23 mouse cellular contexts compared by ENCODE assay signal in genomic region chr7:139899505-139899904, GRCm38 (mm10). TPM values are rescaled to one million over a fixed set of nuclear protein-coding genes. Genes with fewer than 3 reads are reported as not detected.
A peak's percentile ranks its signal among the peaks of the same experiment; 100 is the strongest.
DNase-seq lines count a peak whose midpoint lies in the region; ATAC-seq and TF ChIP-seq lines count a peak whose summit lies in the region.
"Had no signal": no experiment of that assay in that cellular context is flagged by ENCODE, and none has a peak within 500 bp of the region (broad histone marks: within the 10 kb centered on the region; RNA-seq: fewer than 3 reads in every experiment).

No protein-coding gene starts in this region.

- H3K27ac ChIP-seq in left cerebral cortex, adult 2 months = peak overlapping the region; percentile 71
- H3K27ac ChIP-seq in kidney, embryonic 15.5 days = no peak overlapping the region
- H3K27ac ChIP-seq: forebrain, embryonic 10.5 days; hindbrain, embryonic 12.5 days; limb, embryonic 15.5 days; liver, embryonic 15.5 days had no signal

- WGBS in kidney, embryonic 15.5 days = 85% methylated on average over 7 of the region's 7 CpGs

- intact Hi-C loops in left cerebral cortex, adult 2 months (cut with DNase I) = no loop called here
- intact Hi-C loops in left cerebral cortex, postnatal 10 days (cut with DNase I) = no loop called here

- H3K4me3 ChIP-seq in left cerebral cortex, adult 2 months = no peak overlapping the region
- H3K4me3 ChIP-seq in kidney, embryonic 15.5 days (replicated peaks) = no peak overlapping the region
- H3K4me3 ChIP-seq: forebrain, embryonic 10.5 days; hindbrain, embryonic 12.5 days; limb, embryonic 15.5 days; liver, embryonic 15.5 days; myocyte had no signal

- H3K4me2 ChIP-seq in kidney, embryonic 15.5 days = no peak overlapping the region
- H3K4me2 ChIP-seq: heart, embryonic 11.5 days; hindbrain, embryonic 12.5 days; limb, embryonic 15.5 days; liver, embryonic 15.5 days had no signal

- peaks cover 8% of the 10 kb centered on the region for H3K4me1 ChIP-seq in kidney, embryonic 15.5 days
- H3K4me1 ChIP-seq: liver, embryonic 15.5 days had no signal

- no peaks in the 10 kb centered on the region for H3K9me3 ChIP-seq in kidney, embryonic 15.5 days (replicated peaks)
- H3K9me3 ChIP-seq: forebrain, embryonic 10.5 days; hindbrain, embryonic 12.5 days; limb, embryonic 15.5 days; liver, embryonic 15.5 days had no signal

- H3K9ac ChIP-seq in kidney, embryonic 15.5 days = no peak overlapping the region
- H3K9ac ChIP-seq: forebrain, postnatal 0 days; hindbrain, embryonic 12.5 days; limb, embryonic 15.5 days; liver, embryonic 15.5 days had no signal

- ATAC-seq in kidney, embryonic 15.5 days (replicated peaks; ENCODE audit: low FRiP score) = no peak
- ATAC-seq: forebrain, postnatal 0 days had no signal

- peak in 1 of 2 experiments; percentile 55 for DNase-seq in left cerebral cortex, adult 2 months (ENCODE audit: extremely low spot score in 1 of 2, low spot score in 2 of 2)
- no peak for DNase-seq in left cerebral cortex, postnatal 10 days (ENCODE audit: extremely low spot score in 1 of 2, low spot score in 2 of 2)
- peak; percentile 57 to 60 for DNase-seq in right cerebral cortex, postnatal 36 days (ENCODE audit: low spot score in 2 of 2)
- no peak for DNase-seq in right cerebral cortex, postnatal 14 days
- DNase-seq in cerebellum, adult 9-10 months = peak; percentile 93
- no peak for DNase-seq in ovary, adult 18-20 months (ENCODE audit: low spot score)
- DNase-seq: adrenal gland, adult 2 months; forebrain, postnatal 0 days; heart, postnatal 10 days; kidney, adult 18-20 months; kidney, postnatal 25 days; midbrain, embryonic 14.5 days had no signal

- no peaks in the 10 kb centered on the region for H3K36me3 ChIP-seq in kidney, embryonic 15.5 days
- H3K36me3 ChIP-seq: forebrain, embryonic 10.5 days; hindbrain, embryonic 12.5 days; limb, embryonic 15.5 days; liver, embryonic 15.5 days had no signal

- no peak for TF ChIP-seq CTCF in left cerebral cortex, adult 2 months (IDR thresholded peaks at IDR 0.05)

- peaks cover 42% of the 10 kb centered on the region for H3K27me3 ChIP-seq in kidney, embryonic 15.5 days

RNA-seq across cellular contexts. Expression of gene Kndc1, which starts 5.0 kb away (rescaled TPM):
- total RNA-seq in left cerebral cortex, adult 2 months (2021) = 10 to 100 TPM; 77.7 to 80.4 TPM
- total RNA-seq in left cerebral cortex, postnatal 10 days (2021) = 10 to 100 TPM; 37.6 to 42.2 TPM
- polyA plus RNA-seq in kidney, embryonic 15.5 days (2015; fragmentation: Nextera tagmentation; extraction: Ambion mirVana) = 0.19 and 0.26 TPM in 2 replicates
- total RNA-seq: granulocyte monocyte progenitor cell, adult 5-6 weeks; heart, postnatal 10 days had no signal
- polyA plus RNA-seq: liver, embryonic 15.5 days had no signal

RNA-seq across cellular contexts. Expression of gene Utf1, which starts 44.1 kb away (rescaled TPM):
- total RNA-seq in left cerebral cortex, adult 2 months (2021) = not detected
- total RNA-seq in left cerebral cortex, postnatal 10 days (2021) = not detected
- 0.31 TPM in 1 of 2 replicates, not detected in the other for polyA plus RNA-seq in kidney, embryonic 15.5 days (2015; fragmentation: Nextera tagmentation; extraction: Ambion mirVana)
- total RNA-seq: adrenal gland, adult 2 months; forebrain, postnatal 0 days; gastrocnemius, adult 8-10 months; granulocyte monocyte progenitor cell, adult 5-6 weeks; heart, postnatal 10 days; layer of hippocampus, postnatal 14 days had no signal
- polyA plus RNA-seq: forebrain, embryonic 10.5 days; forebrain, postnatal 0 days; heart, embryonic 11.5 days; hindbrain, embryonic 12.5 days; liver, embryonic 15.5 days; midbrain, embryonic 14.5 days; myocyte; neural tube, embryonic 14.5 days had no signal

Comparison
In these comparisons a context has a peak if more than half of its experiments do, and no peak if none do; other contexts are left out.
1. DNase-seq: peak in right cerebral cortex, postnatal 36 days (2 of 2) and cerebellum, adult 9-10 months (single experiment); none in left cerebral cortex, postnatal 10 days (0 of 2), right cerebral cortex, postnatal 14 days (single experiment) and ovary, adult 18-20 months (single experiment).